Mouse (Mus musculus) heart, embryonic 16.5 days (tissue): Measurements from ENCODE around the gene Lyzl4. TPM values are rescaled to one million over a fixed set of nuclear protein-coding genes. Genes with fewer than 3 reads are reported as not detected.

Source experiments
- ATAC-seq: fragments of 200-750 bp; cut with Nextera tagmentation; replicated peaks from 2 replicates; pipeline ENCODE4 v1.8.0; 2017; ENCODE audit warnings: moderate number of reproducible peaks; ENCODE audit not compliant: insufficient read depth, low FRiP score; ENCODE audit errors: extremely low read depth
- H3K27ac ChIP-seq: fragments of 300-500 bp; sonication (generic); 2 replicates; pipeline ENCODE4 v1.5.1; 2014; ENCODE audit warnings: mild to moderate bottlenecking, low read length, control low read depth, moderate library complexity
- H3K27me3 ChIP-seq: fragments of 300-500 bp; sonication (generic); 2 replicates; pipeline ENCODE4 v1.6.1; 2014; ENCODE audit warnings: low read length, mixed read lengths; ENCODE audit not compliant: control insufficient read depth, insufficient read depth
- H3K36me3 ChIP-seq: fragments of 300-500 bp; sonication (generic); 2 replicates; pipeline ENCODE4 v1.6.1; 2014; ENCODE audit not compliant: control insufficient read depth, insufficient read depth
- H3K4me1 ChIP-seq: fragments of 300-500 bp; sonication (generic); 2 replicates; pipeline ENCODE4 v1.6.1; 2014; ENCODE audit warnings: low read length, mixed read lengths; ENCODE audit not compliant: control insufficient read depth, insufficient read depth
- H3K4me2 ChIP-seq: fragments of 300-500 bp; sonication (generic); 2 replicates; pipeline ENCODE4 v1.6.1; 2014; ENCODE audit warnings: low read depth, mild to moderate bottlenecking, control low read depth, low read length
- H3K4me3 ChIP-seq: fragments of 300-500 bp; sonication (generic); 2 replicates; pipeline ENCODE4 v1.5.1; 2014; ENCODE audit warnings: mild to moderate bottlenecking, control low read depth, low read length
- H3K9ac ChIP-seq: fragments of 300-500 bp; sonication (generic); 2 replicates; pipeline ENCODE4 v1.6.1; 2014; ENCODE audit warnings: low read length, control low read depth
- H3K9me3 ChIP-seq: fragments of 300-500 bp; sonication (generic); replicated peaks from 2 replicates; pipeline ENCODE4 v1.6.1; 2016; ENCODE audit warnings: low read length; ENCODE audit not compliant: control insufficient read depth
- WGBS: fragments of 180-500 bp; shearing (Covaris S2); extraction: QIAGEN DNeasy Blood & Tissue Kit; methylation state at CpG from one replicate; pipeline ENCODE4 v1.1.7; 2014; 5-methylcytosine and 5-hydroxymethylcytosine counted together
- polyA plus RNA-seq: library from polyadenylated mRNA; unstranded; fragments of >200 nt; fragmentation: Nextera tagmentation; extraction: Ambion mirVana; gene quantifications from 2 replicates; pipeline ENCODE4 v1.2.1, GENCODE M21; 2015

Lyzl4 gene
- polyA plus RNA-seq, 1 experiment from 2014 or later, result 0.29 TPM

- no peak overlapping the region for H3K9ac ChIP-seq
- 81% methylated on average over 2 of the region's 2 CpGs for WGBS
- no peak for ATAC-seq
Observed at GRCm38 (mm10) chr9:121675556-121675955, 33.7 kb upstream of the Lyzl4 start.

GRCm38 (mm10) chr9:121675011-121675410 is 33.1 kb upstream of the Lyzl4 start:
- no peak overlapping the region for H3K9ac ChIP-seq
- H3K4me2 ChIP-seq, result no peak overlapping the region
- peaks cover 13% of the 10 kb centered on the region for H3K4me1 ChIP-seq
- 0 out of 2 replicates have a peak, but pooled peaks cover 3% of the 10 kb centered on the region for H3K27me3 ChIP-seq
- no peak overlapping the region for H3K4me3 ChIP-seq
- no peak overlapping the region for H3K27ac ChIP-seq
- 77% methylated on average over 9 of the region's 9 CpGs for WGBS
- ATAC-seq, result no peak
- H3K36me3 ChIP-seq, result no peaks in the 10 kb centered on the region
- no peaks in the 10 kb centered on the region for H3K9me3 ChIP-seq

More at GRCm38 (mm10) chr9:121675556-121675955, 33.7 kb upstream of the Lyzl4 start:
- Histone ChIP-seq H3K4me3 (no peak overlapping the region), H3K4me1 (peaks cover 13% of the 10 kb centered on the region), H3K27me3 (0 out of 2 replicates have a peak, but pooled peaks cover 3% of the 10 kb centered on the region), H3K36me3 (no peaks in the 10 kb centered on the region), H3K27ac (no peak overlapping the region), H3K4me2 (no peak overlapping the region), H3K9me3 (no peaks in the 10 kb centered on the region)

DNA sequence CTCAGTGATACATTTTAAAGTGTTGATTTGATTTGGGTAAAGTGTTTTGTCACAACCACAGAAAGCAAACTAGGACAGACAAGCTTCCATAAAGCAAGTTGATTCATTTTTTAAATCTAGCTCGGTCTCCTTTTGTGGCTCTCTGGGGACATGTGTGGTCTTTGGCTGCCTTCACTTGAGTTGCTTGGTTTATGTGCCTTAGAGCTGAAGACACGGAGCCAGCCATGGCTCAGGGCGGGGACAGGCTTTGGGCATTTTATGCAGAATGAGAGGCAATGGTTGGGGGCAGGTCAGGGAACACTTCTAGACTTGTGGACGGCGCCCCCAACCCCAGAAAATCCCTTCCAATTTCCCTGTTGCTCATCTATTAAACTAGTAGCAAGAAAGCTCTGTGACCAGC is 31.8 kb upstream of the Lyzl4 start:
- no peaks in the 10 kb centered on the region for H3K36me3 ChIP-seq
- H3K4me2 ChIP-seq, result no peak overlapping the region
- H3K4me1 ChIP-seq, result peaks cover 16% of the 10 kb centered on the region
- 88% methylated on average over 5 of the region's 5 CpGs for WGBS
- no peak overlapping the region for H3K4me3 ChIP-seq
- ATAC-seq, result no peak
- no peak overlapping the region for H3K9ac ChIP-seq
- H3K9me3 ChIP-seq, result no peaks in the 10 kb centered on the region
- H3K27ac ChIP-seq, result no peak overlapping the region
- H3K27me3 ChIP-seq, result peaks cover 7% of the 10 kb centered on the region

- peak; percentile 69 for ATAC-seq
- H3K9ac ChIP-seq, result no peak overlapping the region
Observed at GRCm38 (mm10) chr9:121672311-121672710, 30.4 kb upstream of the Lyzl4 start.

DNA sequence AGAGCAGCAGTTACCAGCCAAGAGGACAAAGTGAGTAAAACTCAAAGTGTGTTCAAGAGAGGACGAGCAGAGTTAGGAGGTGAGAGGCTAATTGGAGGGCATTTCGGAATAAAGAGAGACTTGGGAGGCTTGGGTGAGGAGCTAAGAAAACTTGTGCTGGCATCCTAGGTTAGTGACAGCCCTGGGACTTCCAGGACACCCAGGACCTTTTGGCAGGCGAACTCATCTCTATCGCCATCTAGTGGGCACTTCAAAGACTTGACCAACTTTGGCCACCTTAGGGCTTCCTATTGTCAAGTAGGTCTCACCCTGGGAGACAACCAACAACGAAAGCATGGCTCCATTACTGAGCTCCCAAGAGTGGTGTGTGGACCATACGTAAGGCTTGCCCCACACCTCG is 29.4 kb upstream of the Lyzl4 start:
- Histone ChIP-seq H3K9me3 (no peaks in the 10 kb centered on the region), H3K9ac (no peak overlapping the region), H3K36me3 (no peaks in the 10 kb centered on the region), H3K4me2 (no peak overlapping the region), H3K27ac (no peak overlapping the region), H3K27me3 (peaks cover 25% of the 10 kb centered on the region), H3K4me1 (peaks cover 16% of the 10 kb centered on the region), H3K4me3 (no peak overlapping the region)
- no peak for ATAC-seq
- 33% methylated on average over 7 of the region's 7 CpGs for WGBS

More at GRCm38 (mm10) chr9:121672311-121672710, 30.4 kb upstream of the Lyzl4 start:
- Histone ChIP-seq H3K4me1 (peaks cover 16% of the 10 kb centered on the region), H3K27me3 (peaks cover 18% of the 10 kb centered on the region), H3K36me3 (no peaks in the 10 kb centered on the region), H3K27ac (0 out of 2 replicates have a peak overlapping the region, but pooled peaks have one; percentile 18), H3K9me3 (no peaks in the 10 kb centered on the region), H3K4me2 (no peak overlapping the region), H3K4me3 (no peak overlapping the region)
- 18% methylated on average over 5 of the region's 5 CpGs for WGBS

DNA sequence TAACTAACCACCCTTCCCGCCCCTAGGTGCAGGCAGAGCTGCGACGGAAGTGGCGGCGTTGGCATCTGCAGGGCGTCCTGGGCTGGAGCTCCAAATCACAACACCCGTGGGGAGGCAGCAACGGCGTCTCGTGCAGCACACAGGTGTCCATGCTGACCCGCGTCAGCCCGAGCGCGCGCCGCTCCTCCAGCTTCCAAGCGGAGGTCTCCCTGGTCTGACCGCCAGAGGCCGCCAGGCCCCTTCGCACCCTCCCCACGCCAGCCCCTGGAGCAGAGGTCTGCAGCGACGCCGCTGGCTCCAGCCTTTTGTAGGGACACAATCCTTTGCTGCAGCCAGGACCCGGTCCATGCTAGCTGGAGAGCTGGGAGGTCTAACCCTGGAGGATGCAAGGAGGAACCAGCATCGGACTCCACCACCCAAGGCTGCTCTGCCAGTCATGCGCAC is 27.5 kb upstream of the Lyzl4 start:
- peak overlapping the region; percentile 57 for H3K9ac ChIP-seq
- H3K27me3 ChIP-seq, result peaks cover 29% of the 10 kb centered on the region
- H3K4me3 ChIP-seq, result peak overlapping the region; percentile 41
- peaks cover 16% of the 10 kb centered on the region for H3K4me1 ChIP-seq
- H3K9me3 ChIP-seq, result no peaks in the 10 kb centered on the region
- under 1% methylated on average over 28 of the region's 28 CpGs for WGBS
- H3K4me2 ChIP-seq, result peak overlapping the region; percentile 68
- no peak overlapping the region for H3K27ac ChIP-seq
- ATAC-seq, result peak; percentile 46; the same call in 1 of the 2 replicates
- H3K36me3 ChIP-seq, result no peaks in the 10 kb centered on the region

- H3K4me1 ChIP-seq, result peaks cover 16% of the 10 kb centered on the region
- no peak overlapping the region for H3K27ac ChIP-seq
- H3K27me3 ChIP-seq, result peaks cover 32% of the 10 kb centered on the region
- H3K4me3 ChIP-seq, result no peak overlapping the region
- 73% methylated on average over 11 of the region's 11 CpGs for WGBS
- no peak for ATAC-seq
- no peaks in the 10 kb centered on the region for H3K36me3 ChIP-seq
- H3K9ac ChIP-seq, result no peak overlapping the region
- H3K9me3 ChIP-seq, result no peaks in the 10 kb centered on the region
- no peak overlapping the region for H3K4me2 ChIP-seq
Observed at GRCm38 (mm10) chr9:121667822-121668221, 25.9 kb upstream of the Lyzl4 start.

DNA sequence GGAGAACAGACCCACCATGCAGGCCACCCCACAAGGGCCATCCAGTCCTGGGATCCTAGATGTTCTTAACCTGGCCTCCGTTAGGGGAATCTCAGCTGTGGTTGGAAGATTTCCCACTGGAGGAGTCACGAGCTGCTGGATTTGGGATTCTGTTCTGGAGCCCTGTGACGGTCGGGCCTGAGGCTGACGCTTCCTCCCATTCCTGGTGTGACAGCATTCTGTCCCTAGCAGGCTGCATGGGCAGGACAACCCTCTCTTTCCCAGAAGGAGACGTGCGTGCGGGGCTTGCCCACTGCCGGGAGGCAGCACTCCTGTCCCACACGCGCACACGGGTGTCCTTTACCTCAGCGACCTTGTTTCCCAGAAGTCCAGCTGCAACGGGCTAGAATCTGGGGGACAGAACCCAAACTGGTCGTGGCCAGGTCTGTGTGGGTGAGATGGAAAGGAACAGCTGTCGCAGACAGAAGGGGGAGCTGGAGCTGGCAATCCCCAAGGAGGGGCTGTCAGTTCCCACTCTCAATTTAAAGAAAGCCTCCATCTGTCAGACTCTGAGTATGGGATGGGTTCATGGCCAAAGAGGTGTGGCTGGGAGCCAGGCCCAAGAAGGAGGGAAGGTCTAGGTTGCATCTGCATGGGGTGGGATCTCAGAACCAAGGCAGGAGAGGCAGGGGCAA is 25.2 kb upstream of the Lyzl4 start:
- ATAC-seq, result no peak
- H3K27me3 ChIP-seq, result peaks cover 33% of the 10 kb centered on the region
- H3K27ac ChIP-seq, result no peak overlapping the region
- H3K4me2 ChIP-seq, result no peak overlapping the region
- WGBS, result 59% methylated on average over 16 of the region's 16 CpGs
- H3K9me3 ChIP-seq, result no peaks in the 10 kb centered on the region
- no peak overlapping the region for H3K9ac ChIP-seq
- peaks cover 10% of the 10 kb centered on the region for H3K4me1 ChIP-seq
- no peaks in the 10 kb centered on the region for H3K36me3 ChIP-seq
- H3K4me3 ChIP-seq, result no peak overlapping the region

- Histone ChIP-seq H3K27ac (no peak overlapping the region), H3K9me3 (no peaks in the 10 kb centered on the region), H3K9ac (no peak overlapping the region), H3K36me3 (no peaks in the 10 kb centered on the region), H3K4me1 (no peaks in the 10 kb centered on the region), H3K4me3 (no peak overlapping the region), H3K4me2 (no peak overlapping the region), H3K27me3 (peaks cover 31% of the 10 kb centered on the region)
- ATAC-seq, result no peak
- WGBS, result 80% methylated on average over 5 of the region's 5 CpGs
Observed at GRCm38 (mm10) chr9:121664104-121664503, 22.2 kb upstream of the Lyzl4 start.
